Mouse (Mus musculus) bone marrow, adult 2 months (tissue): Measurements from ENCODE around the gene Dus3l.

Source experiments
- CTCF ChIP-seq: fragments of 200-500 bp; IDR thresholded peaks from 2 replicates; pipeline ENCODE4 v1.5.1; 2011; ENCODE audit warnings: low read length, control low read depth; ENCODE audit not compliant: control insufficient read depth, insufficient read depth
- POLR2A ChIP-seq: fragments of 200-500 bp; IDR thresholded peaks from 2 replicates; pipeline ENCODE4 v1.6.1; 2011; ENCODE audit warnings: low read depth, mild to moderate bottlenecking, control low read depth, low read length, borderline replicate concordance; ENCODE audit not compliant: control insufficient read depth

DNA sequence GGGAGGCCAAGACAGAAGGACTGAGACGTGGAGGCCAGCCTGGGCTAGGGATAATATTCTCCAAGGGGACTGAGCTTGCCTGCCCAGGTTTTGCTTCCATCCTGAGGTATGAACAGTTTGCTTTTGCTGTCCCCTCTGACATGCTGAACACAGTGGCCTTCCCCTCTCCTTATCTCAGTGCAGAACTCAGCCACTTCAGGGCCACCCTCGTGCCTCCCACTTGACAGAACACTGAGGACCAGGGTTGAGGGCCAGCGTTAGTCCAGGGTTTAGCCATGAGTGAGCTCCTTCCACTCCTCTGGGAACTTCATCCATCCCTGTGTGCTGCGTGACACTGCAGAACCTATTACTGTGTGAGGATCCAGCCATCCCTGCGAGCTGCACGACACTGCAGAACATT lies 24.7 kb downstream of the Dus3l start:
- no peak for TF ChIP-seq CTCF
- TF ChIP-seq POLR2A = no peak
